Mouse (Mus musculus): ENCODE data around the gene Tmem267.
"Not testable (repeated sequence)": the region's sequence is repeated elsewhere in the genome, so short reads cannot be mapped to it uniquely, and the experiment has no call there.

Tmem267 gene

GRCm38 (mm10) chr13:119487880-119488580 is at the start of gene Tmem267, which contains the start of gene 3110070M22Rik:
Gene Tmem267, plus strand, starts transcription at chr13:119488039.
Gene 3110070M22Rik, minus strand, starts transcription at chr13:119488383.
- peak; percentile 92 for DNase-seq (ENCODE audit: low spot score)

- DNase-seq (ENCODE audit: low spot score) = no peak
Measured at GRCm38 (mm10) chr13:119442244-119442643, 45.6 kb upstream of the Tmem267 start.

GRCm38 (mm10) chr13:119453563-119453962 is 34.3 kb upstream of the Tmem267 start:
- DNase-seq (ENCODE audit: low spot score) = no peak

GRCm38 (mm10) chr13:119455082-119455481 is 32.8 kb upstream of the Tmem267 start:
- no peak for DNase-seq (ENCODE audit: low spot score)

GRCm38 (mm10) chr13:119456342-119456741 is 31.5 kb upstream of the Tmem267 start:
- DNase-seq (ENCODE audit: low spot score) = no peak

- no peak for DNase-seq (ENCODE audit: low spot score)
Measured at GRCm38 (mm10) chr13:119461900-119462595, 25.8 kb upstream of the Tmem267 start.

GRCm38 (mm10) chr13:119462596-119463560 is 25.0 kb upstream of the Tmem267 start, which contains the start of gene 4833420G17Rik:
Gene 4833420G17Rik, plus strand, starts transcription at chr13:119462768.
- peak; percentile 87 for DNase-seq (ENCODE audit: low spot score)

GRCm38 (mm10) chr13:119476631-119477030 is 11.2 kb upstream of the Tmem267 start:
- DNase-seq (ENCODE audit: low spot score) = no peak

GRCm38 (mm10) chr13:119477789-119478188 is 10.1 kb upstream of the Tmem267 start:
- DNase-seq (ENCODE audit: low spot score) = no peak

- no peak for DNase-seq (ENCODE audit: low spot score)
Measured at GRCm38 (mm10) chr13:119487354-119487753, 485 bp upstream of the Tmem267 start.

GRCm38 (mm10) chr13:119492083-119492482 is 4.2 kb downstream of the Tmem267 start:
- DNase-seq (ENCODE audit: low spot score) = not testable (repeated sequence)

GRCm38 (mm10) chr13:119494938-119495337 is 7.1 kb downstream of the Tmem267 start:
- not testable (repeated sequence) for DNase-seq (ENCODE audit: low spot score)

- peak; percentile 68 for DNase-seq (ENCODE audit: low spot score)
Measured at GRCm38 (mm10) chr13:119596321-119597211, 108.7 kb downstream of the Tmem267 start.

- peak; percentile 62 for DNase-seq (ENCODE audit: low spot score)
Measured at GRCm38 (mm10) chr13:119598466-119598865, 110.6 kb downstream of the Tmem267 start.

GRCm38 (mm10) chr13:119599066-119599465 is 111.2 kb downstream of the Tmem267 start:
- peak; percentile 56 for DNase-seq (ENCODE audit: low spot score)

GRCm38 (mm10) chr13:119599498-119599897 is 111.7 kb downstream of the Tmem267 start:
- not testable (repeated sequence) for DNase-seq (ENCODE audit: low spot score)

- peak; percentile 86 for DNase-seq (ENCODE audit: low spot score)
Measured at GRCm38 (mm10) chr13:119600166-119600565, 112.3 kb downstream of the Tmem267 start.

GRCm38 (mm10) chr13:119602688-119603331 is 115.0 kb downstream of the Tmem267 start:
- peak; percentile 87 for DNase-seq (ENCODE audit: low spot score)

- DNase-seq (ENCODE audit: low spot score) = not testable (repeated sequence)
Measured at GRCm38 (mm10) chr13:119603890-119604289, 116.1 kb downstream of the Tmem267 start.

GRCm38 (mm10) chr13:119604322-119604721 is 116.5 kb downstream of the Tmem267 start:
- not testable (repeated sequence) for DNase-seq (ENCODE audit: low spot score)
